Mouse (Mus musculus) embryonic fibroblast, embryonic 13.5 days (primary cell): ENCODE measurements at regions not wholly inside any gene's neighbourhood (a gene's known extent, or its start where the extent isn't known, plus 50 kb on each side); places are given as distances from the start of the nearest gene placed in this dataset.

ENCODE experiments used
- CTCF ChIP-seq: IDR thresholded peaks from 2 replicates; pipeline ENCODE4 v1.5.1; 2011; ENCODE audit warnings: mild to moderate bottlenecking, control low read depth, low read length, moderate library complexity, borderline replicate concordance; ENCODE audit not compliant: insufficient read depth
- POLR2A ChIP-seq: IDR thresholded peaks from 2 replicates; pipeline ENCODE4 v1.6.1; 2011; ENCODE audit warnings: low read depth, mild to moderate bottlenecking, control low read depth, low read length, moderate library complexity

DNA sequence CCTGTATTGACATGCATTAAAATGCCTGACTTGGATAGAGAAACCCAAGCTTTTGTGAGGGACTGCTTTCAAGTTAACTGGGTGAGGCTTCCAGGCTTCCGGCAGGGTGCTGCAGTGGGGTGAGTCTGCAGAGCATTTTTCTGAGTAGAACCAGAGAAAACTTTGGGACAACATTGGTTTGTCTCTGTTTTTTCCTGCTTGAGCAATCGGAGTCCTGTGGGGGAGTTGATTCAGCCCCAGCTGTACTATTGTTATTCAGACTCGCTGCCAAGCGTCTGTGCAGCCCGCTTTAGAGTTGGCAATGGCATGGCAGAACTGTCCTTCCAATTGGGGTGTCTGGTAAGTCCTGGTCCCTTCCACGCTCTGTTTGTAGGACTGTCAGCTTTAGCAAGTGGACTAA, 204.8 kb upstream of the P2ry1 start:
- no peak for TF ChIP-seq CTCF
- no peak for TF ChIP-seq POLR2A
